Mouse (Mus musculus) E14TG2a.4 (cell line): Measurements from ENCODE around the gene Gng7.
A peak's percentile ranks its signal among the peaks of the same experiment; 100 is the strongest.
"Not testable (repeated sequence)": the region's sequence is repeated elsewhere in the genome, so short reads cannot be mapped to it uniquely, and the experiment has no call there.

ENCODE experiments used
- H3K27me3 ChIP-seq: 2 replicates; pipeline ENCODE4 v1.6.1; 2014; ENCODE audit warnings: low read length, control low read depth; ENCODE audit not compliant: insufficient read depth
- H3K36me3 ChIP-seq: 2 replicates; pipeline ENCODE4 v1.6.1; 2014; ENCODE audit warnings: low read length, control low read depth; ENCODE audit not compliant: insufficient read depth
- H3K4me1 ChIP-seq: replicated peaks from 2 replicates; pipeline ENCODE4 v1.6.1; 2014; ENCODE audit warnings: low read depth, low read length, control low read depth
- H3K4me3 ChIP-seq: replicated peaks from 2 replicates; pipeline ENCODE4 v1.5.1; 2014; ENCODE audit warnings: mild to moderate bottlenecking, low read length
- H3K9me3 ChIP-seq: 2 replicates; pipeline ENCODE4 v1.6.1; 2014; ENCODE audit warnings: low read length, control low read depth
- CTCF ChIP-seq: conservative IDR thresholded peaks from 2 replicates; pipeline ENCODE4 v1.5.1; 2014; ENCODE audit warnings: low read length
- NANOG ChIP-seq: IDR thresholded peaks from 2 replicates; pipeline ENCODE4 v1.6.1; 2014; ENCODE audit warnings: borderline replicate concordance, low read length, mixed read lengths
- POU5F1 ChIP-seq: IDR thresholded peaks from 2 replicates; pipeline ENCODE4 v1.6.1; 2014; ENCODE audit warnings: low read length, borderline replicate concordance

The Gng7 gene

DNA sequence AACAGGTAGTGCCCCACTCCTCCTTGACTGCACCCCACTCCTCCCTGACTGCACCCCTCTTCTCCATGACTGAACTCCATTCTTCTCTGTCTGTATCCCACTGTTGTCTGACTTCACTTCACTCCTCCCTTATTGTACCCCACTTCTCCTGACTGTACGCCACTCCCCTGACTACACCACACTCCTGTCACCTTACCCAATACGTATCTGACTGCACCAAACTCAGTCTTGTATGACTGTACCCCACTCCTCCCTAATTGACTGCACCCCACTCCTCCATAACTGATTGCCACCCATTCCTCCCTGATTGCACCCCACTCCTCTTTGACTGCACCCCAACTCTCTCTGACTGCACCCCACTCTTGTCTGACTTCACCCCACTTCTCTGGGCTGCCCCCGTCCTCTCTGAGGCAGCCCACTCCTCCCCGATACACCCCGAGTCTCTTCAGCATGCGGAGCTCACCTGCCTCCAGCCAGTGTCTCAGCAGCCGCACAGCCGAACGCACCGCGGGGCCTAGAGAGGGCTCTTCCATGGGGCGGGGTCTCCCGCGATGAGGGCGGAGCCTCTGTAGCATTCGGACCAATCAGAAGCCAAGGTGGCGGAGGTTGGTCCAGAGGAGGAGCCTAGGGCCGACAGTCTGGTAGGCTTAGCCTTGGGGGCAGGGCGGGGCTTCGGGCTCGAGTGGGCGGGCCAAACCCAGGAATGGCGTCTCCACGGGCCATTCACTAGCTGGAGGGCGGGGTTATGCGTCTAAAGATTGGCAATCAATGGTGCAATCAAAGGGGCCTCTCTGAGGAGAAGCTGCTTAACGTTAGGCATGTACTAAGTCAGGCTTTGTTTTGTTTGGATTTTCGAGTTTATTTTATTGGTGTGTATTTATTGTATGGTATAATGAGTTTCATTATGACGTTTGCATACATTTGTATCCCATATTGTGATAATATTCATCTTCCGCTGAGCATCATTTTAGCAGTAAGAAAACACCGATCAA, at the start of gene Gng7:
Gng7 (minus strand) TSS at position 553 of the 992 bp plus-strand sequence.
- Histone ChIP-seq H3K36me3 (no peaks in the 10 kb centered on the region), H3K4me3 (peak within 1 kb of the TSS; percentile 79), H3K9me3 (no peaks in the 10 kb centered on the region), H3K27me3 (0 out of 2 replicates have a peak, but pooled peaks cover 3% of the 10 kb centered on the region), H3K4me1 (peaks cover 49% of the 10 kb centered on the region)
- TF ChIP-seq NANOG (no peak), CTCF (no peak), POU5F1 (no peak)

DNA sequence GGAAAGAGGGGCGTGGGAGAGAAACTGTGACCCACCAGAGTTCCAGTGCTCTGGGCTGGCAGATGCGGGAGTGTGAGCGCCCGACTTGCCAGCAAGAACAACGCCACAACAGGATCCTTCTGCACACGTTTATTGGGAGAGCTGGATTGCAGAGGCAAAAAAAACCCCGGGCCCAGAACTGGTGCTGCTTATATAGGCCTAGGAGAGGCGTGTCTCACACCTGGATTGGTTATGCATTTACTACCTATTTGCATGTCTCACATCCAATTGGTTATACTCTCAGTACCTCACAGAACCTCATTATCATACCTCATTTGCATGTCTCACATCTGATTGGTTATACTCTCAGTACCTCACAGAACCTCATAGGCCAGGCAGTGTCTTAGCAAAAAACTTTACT, 49.8 kb upstream of the Gng7 start:
- H3K4me3 ChIP-seq, H3K36me3 ChIP-seq, H3K27me3 ChIP-seq, H3K9me3 ChIP-seq: not testable (repeated sequence)
- peaks cover 43% of the 10 kb centered on the region for H3K4me1 ChIP-seq

DNA sequence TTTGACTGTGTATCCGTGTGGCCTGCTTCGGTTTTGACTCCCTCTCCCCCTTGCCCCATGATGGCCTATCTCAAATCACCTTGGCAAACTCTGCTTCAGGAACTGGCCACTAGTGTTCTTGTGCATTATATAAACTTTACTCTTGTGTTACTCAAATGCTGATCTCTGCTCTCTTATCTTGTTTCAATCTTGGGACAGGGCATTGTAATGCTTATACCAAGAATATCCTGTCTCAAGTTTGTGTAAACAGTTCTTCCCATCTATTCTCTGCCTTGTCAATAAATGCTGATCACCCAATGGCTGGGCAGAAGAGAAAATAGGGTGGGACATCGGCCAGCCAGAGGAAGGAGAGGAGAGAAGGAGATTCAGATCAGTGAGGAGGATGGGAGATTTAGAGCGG, 48.0 kb upstream of the Gng7 start:
- H3K36me3 ChIP-seq, result peaks cover 13% of the 10 kb centered on the region
- peaks cover 47% of the 10 kb centered on the region for H3K4me1 ChIP-seq
- no peak overlapping the region for H3K4me3 ChIP-seq
- peaks cover 7% of the 10 kb centered on the region; the same call in 1 of the 2 replicates for H3K9me3 ChIP-seq
- TF ChIP-seq POU5F1 (no peak), CTCF (no peak), NANOG (no peak)
- H3K27me3 ChIP-seq, result no peaks in the 10 kb centered on the region

DNA sequence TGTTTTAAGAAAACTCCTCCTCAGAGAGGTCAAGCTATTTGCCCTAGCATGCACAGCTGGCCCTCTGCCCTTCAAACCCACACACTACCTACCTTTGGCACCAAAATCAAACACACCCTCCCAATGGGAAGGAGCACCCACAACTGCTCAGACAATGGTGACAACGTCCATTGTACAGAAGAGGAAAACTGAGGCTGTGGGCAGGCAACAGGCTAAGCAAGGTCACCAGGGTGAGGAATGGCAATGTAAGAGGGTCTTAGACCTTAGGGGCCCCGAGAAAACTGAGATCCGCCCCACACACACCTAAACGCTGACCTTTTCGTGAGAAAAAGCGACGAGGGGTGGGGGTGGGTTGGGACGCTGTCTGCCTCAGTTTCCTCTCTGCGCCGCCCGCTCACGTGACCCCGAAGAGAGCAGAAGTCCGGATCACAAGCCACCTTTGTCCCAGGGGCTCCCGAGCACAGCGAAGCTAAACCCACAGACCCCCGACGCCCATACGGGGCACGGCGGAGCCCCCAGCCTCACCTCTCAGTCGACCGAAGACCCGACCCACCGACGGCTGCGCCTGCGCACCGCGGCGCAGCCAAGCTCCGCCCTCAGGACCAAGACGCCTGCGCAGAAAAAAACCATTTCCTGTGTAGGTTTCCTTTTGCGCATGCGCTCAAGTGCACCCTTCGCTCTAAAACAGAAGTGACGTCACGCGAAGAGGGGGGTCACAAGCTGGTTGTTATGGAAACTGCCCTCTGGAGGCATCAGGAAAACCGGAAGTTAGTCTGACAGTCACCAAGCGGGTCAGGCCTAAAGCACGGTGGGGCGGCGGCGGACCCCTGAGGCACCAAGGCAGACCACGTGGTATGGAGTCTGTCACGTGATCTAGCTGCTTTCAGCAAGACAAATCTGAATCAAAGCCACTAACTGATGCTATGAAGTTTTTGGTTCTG, 45.1 kb upstream of the Gng7 start, which contains the start of gene Sgta:
Sgta (minus strand) TSS at position 579 of the 941 bp plus-strand sequence.
- H3K4me1 ChIP-seq, result peaks cover 68% of the 10 kb centered on the region
- no peaks in the 10 kb centered on the region for H3K27me3 ChIP-seq
- peak within 1 kb of the TSS; percentile 99 for H3K4me3 ChIP-seq
- peaks cover 41% of the 10 kb centered on the region for H3K36me3 ChIP-seq
- peaks cover 7% of the 10 kb centered on the region; the same call in 1 of the 2 replicates for H3K9me3 ChIP-seq
- no peak for TF ChIP-seq POU5F1
- no peak for TF ChIP-seq NANOG
- TF ChIP-seq CTCF, result no peak

DNA sequence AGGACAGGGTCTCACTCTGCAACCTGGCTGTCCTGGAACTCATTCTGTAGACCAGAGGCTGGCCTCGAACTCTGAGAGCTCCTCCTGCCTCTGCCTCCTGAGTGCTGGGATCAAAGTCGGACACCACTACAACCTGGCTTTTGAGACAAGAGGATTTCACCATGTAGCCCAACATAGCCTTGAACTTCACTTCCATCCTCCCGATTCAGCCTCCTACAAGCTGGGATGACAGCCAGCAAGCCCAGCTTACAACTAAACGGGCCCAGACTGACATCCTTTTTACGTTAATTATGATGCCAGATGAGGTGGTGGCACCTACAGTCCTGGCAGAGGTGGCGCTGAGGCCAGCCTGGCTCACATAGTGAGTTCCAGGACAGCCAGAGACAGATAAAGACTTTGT, 44.2 kb upstream of the Gng7 start:
- no peaks in the 10 kb centered on the region for H3K27me3 ChIP-seq
- TF ChIP-seq CTCF (no peak), NANOG (no peak), POU5F1 (no peak)
- H3K4me3 ChIP-seq, result peak overlapping the region; percentile 99
- peaks cover 51% of the 10 kb centered on the region for H3K36me3 ChIP-seq
- H3K4me1 ChIP-seq, result peaks cover 76% of the 10 kb centered on the region
- peaks cover 1% of the 10 kb centered on the region; the same call in 1 of the 2 replicates for H3K9me3 ChIP-seq

DNA sequence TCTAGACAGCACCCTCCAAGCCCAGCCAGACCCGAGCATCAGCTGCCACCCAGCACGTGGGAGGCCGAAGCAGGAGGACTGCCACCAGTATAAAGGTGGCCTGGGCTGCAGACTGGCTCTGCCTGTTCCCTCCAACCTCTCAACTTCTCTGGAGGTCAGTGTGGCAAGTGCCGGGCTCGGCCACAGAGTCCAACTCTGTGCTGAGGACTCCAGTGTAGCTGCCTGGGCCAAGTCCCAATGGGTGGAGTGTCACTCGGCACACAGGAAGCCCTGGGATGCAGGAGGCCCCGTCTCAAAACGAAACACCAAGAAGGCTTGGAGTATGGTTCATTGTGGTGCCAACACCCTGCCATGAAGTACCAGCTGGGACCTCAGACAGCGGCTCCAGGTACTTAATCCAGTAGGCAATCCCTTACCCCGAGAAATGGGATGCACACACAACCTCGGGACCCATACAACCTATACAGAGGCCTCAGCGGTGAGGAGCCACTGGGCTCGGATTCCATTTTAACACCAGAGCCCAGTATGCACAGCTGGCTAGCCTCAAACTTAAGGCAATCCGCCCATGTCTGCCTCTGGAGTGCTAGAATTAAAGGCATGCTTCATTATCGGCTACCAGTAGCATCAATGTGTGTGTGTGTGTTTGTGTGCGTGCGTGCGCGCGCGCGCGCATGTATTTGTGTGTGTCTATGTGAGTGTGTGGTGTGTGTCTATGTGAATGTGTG, 42.8 kb upstream of the Gng7 start:
- Histone ChIP-seq H3K4me1 (peaks cover 82% of the 10 kb centered on the region), H3K36me3 (peaks cover 64% of the 10 kb centered on the region), H3K4me3 (no peak overlapping the region; the same call in 1 of the 2 replicates), H3K9me3 (no peaks in the 10 kb centered on the region), H3K27me3 (no peaks in the 10 kb centered on the region)
- TF ChIP-seq CTCF (no peak), NANOG (no peak), POU5F1 (no peak)

DNA sequence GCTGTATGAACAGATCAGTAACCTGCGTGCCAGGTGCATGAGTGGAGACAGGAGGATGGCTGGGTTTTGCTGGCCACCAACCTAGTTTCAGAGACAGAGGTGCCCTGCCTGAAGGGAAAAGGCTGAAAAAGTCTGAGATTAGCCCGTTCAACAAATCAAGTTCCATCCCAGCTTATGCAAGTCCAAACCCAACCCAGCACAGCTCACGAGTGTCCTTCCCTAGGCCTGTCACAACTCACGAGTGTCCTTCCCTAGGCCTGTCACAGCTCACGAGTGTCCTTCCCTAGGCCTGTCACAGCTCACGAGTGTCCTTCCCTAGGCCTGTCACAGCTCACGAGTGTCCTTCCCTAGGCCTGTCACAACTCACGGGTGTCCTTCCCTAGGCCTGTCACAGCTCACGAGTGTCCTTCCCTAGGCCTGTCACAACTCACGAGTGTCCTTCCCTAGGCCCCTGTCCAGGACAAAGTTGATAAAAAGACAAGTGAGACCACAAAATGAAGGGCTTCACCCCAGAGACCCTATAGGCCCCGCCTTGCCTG, 41.1 kb upstream of the Gng7 start:
- not testable (repeated sequence) for H3K4me3 ChIP-seq, H3K9me3 ChIP-seq, H3K27me3 ChIP-seq
- peaks cover 87% of the 10 kb centered on the region for H3K4me1 ChIP-seq
- H3K36me3 ChIP-seq, result peaks cover 81% of the 10 kb centered on the region
